Mouse (Mus musculus): ENCODE data around the gene Dusp22.

DNA sequence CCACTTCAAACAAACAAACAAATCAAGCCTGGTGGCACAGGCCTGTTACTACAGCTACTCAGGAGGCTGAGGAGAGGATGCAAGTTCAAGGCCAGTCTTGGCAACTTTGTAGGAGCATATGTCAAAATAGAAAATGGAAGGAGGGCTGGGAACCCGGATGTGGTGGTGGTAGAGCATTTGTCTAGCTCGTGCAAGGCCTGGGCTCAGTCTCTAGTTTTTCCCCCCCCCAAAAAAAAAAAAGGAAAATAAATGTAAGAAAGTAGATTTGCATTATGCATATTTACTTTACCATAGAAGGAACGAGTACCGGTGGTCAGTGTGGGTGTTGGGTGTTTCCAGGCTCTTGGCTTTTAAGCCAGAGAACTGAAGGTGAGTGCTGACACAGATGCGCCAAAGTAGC, 29.7 kb downstream of the Dusp22 start:
- TF ChIP-seq CTCF (conservative IDR thresholded peaks at IDR 0.05; ENCODE audit: insufficient read depth, insufficient read length, low read depth, low read length) (no peak), POLR2A (IDR thresholded peaks at IDR 0.05; ENCODE audit: low read depth, low read length) (no peak)

Data from kidney, adult 2 months (tissue).